Mouse (Mus musculus): ENCODE measurements around the gene Ghr. TPM values are rescaled to one million over a fixed set of nuclear protein-coding genes. Genes with fewer than 3 reads are reported as not detected.

Ghr gene
- polyA plus RNA-seq (2014; fragmentation: Illumina TruSeq; extraction: RNeasy Lipid Tissue Mini Kit (QIAGEN cat#74804); ENCODE audit: low read depth, low replicate concordance) = 117 TPM

GRCm38 (mm10) chr15:3582807-3583636 lies at the start of gene Ghr:
Gene Ghr, minus strand, starts transcription at chr15:3583492.

GRCm38 (mm10) chr15:3303426-3303825 lies 279.9 kb downstream of the Ghr start, which contains the start of gene Ccdc152:
Gene Ccdc152, minus strand, starts transcription at chr15:3303526.

GRCm38 (mm10) chr15:3268247-3268646 lies 315.0 kb downstream of the Ghr start, which contains the start of gene Selenop:
Gene Selenop, plus strand, starts transcription at chr15:3268547.

